Mouse (Mus musculus) B cell, adult 2 months (primary cell): ENCODE measurements at regions not wholly inside any gene's neighbourhood (a gene's known extent, or its start where the extent isn't known, plus 50 kb on each side); places are given as distances from the start of the nearest gene placed in this dataset.

Source experiments
- DNase-seq, 2 experiments: peaks; one replicate each; pipeline ENCODE4 v3.0.0; 2022

DNA sequence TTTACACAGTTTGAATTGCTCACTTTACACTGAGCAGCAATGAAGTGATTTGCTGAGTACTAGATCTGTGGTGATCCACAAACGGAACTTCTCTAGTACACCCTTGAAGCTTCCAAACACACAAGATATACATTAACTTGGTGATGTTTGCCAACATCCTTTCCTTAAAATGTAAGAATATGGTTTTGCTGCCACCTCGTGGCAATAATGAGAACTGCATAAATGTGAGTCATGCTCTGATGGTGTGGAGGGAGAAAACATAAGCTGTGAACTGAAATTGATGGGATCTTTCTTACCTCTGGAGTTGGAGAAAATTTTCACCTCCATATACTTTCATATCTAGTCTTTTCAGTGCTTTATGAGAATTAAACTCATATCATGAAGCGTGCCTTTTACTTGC, 51.6 kb downstream of the Bex3 start:
- peak; percentile 66 to 67 for DNase-seq

DNA sequence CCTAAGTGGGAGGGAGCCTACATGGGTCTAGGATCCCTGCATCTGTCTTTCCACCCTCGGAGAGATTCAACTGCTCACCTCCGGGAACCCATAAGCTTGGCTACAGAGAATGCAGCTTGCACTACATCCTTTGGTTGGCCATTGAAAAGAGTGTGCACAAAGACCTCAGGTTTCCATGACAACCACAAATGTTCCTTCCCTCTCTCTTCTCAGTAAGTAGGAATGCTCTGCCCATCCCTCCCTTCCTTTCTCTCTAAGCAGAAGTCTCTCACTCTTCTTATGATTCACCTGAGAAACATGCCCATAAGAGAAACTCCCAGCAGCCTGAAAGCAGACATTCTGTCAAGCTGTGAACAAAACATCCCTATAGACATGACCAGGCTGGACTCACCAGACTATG, 95.8 kb downstream of the Bex3 start:
- no peak for DNase-seq
